Mouse (Mus musculus) Muller cell, postnatal 12 days (primary cell): ENCODE measurements around the gene Kif21b.
A peak's percentile ranks its signal among the peaks of the same experiment; 100 is the strongest.

Experiments used
- DNase-seq: peaks from one replicate; pipeline ENCODE4 v3.0.0-alpha.2; 2015; ENCODE audit errors: inconsistent ontology term

Gene Kif21b

GRCm38 (mm10) chr1:136128944-136129589, 2.1 kb upstream of the Kif21b start:
- no peak for DNase-seq

GRCm38 (mm10) chr1:136130107-136130506, 1.1 kb upstream of the Kif21b start:
- no peak for DNase-seq

DNA sequence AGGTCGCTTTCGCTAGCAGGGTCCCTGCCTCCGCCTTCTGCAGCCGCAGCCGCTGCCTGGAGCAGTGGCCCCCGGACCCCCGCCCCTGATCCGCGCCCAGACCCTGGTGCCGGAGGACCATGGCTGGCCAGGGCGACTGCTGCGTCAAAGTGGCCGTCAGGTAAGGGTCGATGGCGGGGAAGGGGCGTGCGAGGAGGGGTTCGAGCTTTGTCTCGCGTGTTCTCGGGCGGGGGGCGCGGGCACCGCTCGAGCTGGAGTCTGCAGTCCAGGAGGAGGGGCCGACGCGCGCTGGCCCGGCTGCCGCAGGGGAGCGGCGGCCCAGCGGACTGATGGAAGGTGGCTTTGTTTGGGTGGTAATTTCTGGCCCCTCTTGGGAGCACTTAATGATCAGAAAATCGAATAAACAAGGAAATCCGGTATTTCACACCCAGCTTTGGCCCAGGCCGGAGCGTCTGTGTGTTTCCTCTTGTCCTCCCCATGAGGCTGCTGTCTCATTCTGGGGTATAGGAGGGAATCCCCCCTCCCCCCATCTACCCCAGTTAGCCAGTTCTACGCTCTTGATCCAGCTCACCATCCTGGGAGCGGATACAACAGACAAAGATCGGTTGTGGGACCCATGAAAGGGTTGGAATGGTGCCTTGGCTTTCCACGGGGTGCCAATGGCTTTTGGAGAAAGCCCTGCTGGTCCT, 558 bp downstream of the Kif21b start:
- DNase-seq: peak; percentile 35

- DNase-seq: no peak
Measured at GRCm38 (mm10) chr1:136132386-136133201, 1.4 kb downstream of the Kif21b start.

GRCm38 (mm10) chr1:136133570-136134240, 2.5 kb downstream of the Kif21b start:
- peak; percentile 65 for DNase-seq

DNA sequence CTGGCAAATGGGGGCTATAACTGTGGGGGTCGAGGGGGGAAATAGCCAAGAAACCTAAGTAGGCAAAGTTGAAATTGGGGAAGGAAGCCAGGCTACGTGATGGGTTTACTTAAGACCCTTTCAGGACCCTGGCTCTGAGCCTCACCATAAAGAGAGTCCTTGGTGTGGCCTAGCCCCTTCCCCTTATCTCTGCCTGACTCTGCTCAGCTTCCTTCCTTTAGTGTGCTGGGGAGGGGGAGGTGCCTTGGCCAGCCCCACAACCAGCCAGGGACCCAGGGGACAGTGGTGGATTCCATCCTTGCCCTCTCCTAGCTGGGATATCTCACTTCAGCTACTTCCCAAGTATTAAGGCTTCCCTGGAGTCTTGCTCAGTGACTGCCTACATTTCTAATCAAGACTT, 3.4 kb downstream of the Kif21b start:
- no peak for DNase-seq

- no peak for DNase-seq
Measured at GRCm38 (mm10) chr1:136135046-136135445, 3.9 kb downstream of the Kif21b start.

DNA sequence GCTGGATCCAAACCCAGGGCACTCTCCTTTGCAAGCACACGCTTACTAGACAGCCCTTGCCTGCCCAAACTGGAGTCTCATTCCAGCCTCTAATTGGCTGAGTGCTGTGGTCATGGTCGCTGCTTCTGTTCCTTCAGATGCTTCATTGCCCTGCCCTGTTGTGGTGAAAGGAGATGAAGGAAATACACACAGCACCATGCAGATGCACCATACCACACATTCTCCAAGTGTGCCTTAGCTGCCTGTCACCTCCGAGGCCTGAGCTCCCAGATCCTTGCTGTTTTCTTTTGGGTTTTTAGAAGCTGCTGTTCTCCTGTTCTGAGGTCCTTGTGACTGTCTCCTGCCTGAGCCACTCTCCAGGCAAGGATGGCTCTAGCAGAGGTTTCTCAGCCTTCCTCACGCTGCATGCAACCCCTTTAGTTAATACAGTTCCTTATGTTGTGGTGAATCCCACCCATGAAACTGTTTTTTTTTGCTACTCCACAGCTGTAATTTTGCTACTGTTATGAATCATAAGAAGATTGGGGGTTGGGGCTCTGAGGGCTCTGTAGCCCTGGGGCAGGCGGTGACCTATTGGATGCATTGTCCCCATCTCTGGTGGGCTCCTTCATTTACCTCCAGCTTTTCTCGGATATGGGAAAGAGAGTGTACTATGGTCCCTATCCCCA, 4.7 kb downstream of the Kif21b start:
- no peak for DNase-seq

DNA sequence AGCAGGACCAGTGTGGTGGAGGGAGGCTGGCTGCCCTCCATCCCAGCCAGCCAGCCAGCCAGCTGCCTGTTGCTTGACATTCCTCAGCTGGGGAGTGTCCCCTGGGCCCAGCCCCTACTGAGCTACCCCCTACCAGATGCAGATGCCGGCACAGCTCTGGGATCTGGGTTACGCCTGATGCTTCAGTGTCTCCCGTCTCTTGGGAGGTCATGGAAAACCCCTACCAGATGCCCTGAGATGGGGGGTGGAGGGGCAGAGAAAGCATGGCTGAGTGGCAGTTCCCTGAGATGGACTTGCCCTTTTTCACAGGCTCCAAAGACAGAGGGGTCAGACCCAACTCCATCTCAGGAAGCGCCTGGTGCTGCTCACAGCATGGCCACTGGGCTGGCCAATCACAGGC, 5.4 kb downstream of the Kif21b start:
- DNase-seq: peak; percentile 43

GRCm38 (mm10) chr1:136137071-136137531, 5.9 kb downstream of the Kif21b start:
- no peak for DNase-seq

DNA sequence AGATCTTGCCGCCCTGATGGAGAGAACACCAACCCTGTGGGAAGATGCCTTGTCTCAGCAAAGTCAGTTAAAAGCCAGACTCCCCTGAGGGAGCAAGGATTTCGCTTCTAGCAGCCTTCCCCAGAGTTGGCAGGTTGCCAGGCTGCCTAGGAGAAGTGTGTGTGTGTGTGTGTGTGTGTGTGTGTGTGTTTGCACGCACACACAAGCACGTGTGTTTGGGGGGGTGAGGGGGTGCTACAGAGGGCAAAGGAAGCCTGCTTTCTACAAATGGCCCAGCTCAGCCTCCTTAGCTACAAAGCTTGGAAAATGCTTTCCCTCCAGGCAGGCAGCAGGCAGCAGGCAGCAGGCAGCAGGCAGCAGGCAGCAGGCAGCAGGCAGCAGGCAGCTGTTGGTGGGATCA, 6.4 kb downstream of the Kif21b start:
- peak; percentile 55 for DNase-seq

GRCm38 (mm10) chr1:136138191-136138830, 7.1 kb downstream of the Kif21b start:
- no peak for DNase-seq

GRCm38 (mm10) chr1:136139990-136140640, 8.9 kb downstream of the Kif21b start:
- peak; percentile 95 for DNase-seq

DNA sequence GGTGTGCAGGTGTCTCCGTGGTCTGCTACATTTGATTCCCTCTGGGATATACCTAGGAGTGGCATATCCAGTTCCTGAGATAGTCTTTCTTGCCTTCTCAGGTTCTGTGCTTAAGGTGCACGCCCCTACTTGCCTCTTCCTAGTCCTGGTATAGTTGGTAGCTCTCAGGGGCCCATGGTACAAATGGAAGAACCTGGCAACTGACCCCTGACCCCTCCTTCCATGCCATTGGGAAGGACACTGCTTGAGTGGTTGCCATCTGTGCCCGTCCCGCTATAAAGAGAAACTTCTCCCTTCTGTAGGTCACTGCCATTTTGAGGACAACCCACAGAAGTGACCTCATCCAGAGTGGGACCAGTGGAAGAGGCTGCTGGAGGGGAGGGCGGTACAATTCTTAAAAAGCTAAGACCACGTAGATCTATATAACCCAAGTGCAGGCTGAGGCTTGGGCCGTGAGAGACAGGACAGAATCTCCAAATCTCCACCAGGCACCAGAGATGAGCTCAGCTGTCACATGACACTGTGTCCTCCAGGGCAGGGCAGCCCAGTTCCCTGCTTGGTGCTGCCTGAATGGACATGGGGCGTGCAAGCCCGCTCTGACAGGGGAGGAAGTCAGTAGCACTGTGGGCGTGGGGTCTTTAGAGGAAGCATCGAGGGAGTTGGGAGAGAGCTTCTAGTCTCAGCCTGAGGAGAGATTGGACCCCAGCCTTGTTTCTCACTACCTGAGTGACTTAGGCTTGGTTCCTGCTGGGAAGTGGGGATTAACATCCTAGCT, 10.2 kb downstream of the Kif21b start:
- no peak for DNase-seq

- peak; percentile 76 for DNase-seq
Measured at GRCm38 (mm10) chr1:136142336-136142735, 11.1 kb downstream of the Kif21b start.

DNA sequence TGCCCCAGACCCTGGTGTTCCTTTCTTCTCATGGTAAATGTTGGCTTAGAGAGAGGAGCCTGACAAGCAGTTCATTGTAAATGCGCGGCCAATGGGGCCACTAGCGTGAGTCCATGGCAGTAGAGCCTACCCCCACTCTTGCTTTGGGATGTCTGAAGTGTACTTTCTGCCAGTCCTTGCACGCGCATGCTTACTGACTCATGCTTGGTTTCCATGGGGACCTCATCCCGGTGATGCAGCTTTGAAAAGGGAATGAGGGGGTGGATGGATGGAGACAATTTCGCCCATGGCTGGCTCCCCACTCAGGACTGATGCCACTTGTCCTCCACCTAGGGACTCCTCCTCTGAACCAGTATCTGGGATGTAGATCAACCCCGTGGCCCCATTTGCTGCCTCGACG, 12.3 kb downstream of the Kif21b start:
- peak; percentile 43 for DNase-seq

- DNase-seq: no peak
Measured at GRCm38 (mm10) chr1:136149702-136150101, 18.5 kb downstream of the Kif21b start.

DNA sequence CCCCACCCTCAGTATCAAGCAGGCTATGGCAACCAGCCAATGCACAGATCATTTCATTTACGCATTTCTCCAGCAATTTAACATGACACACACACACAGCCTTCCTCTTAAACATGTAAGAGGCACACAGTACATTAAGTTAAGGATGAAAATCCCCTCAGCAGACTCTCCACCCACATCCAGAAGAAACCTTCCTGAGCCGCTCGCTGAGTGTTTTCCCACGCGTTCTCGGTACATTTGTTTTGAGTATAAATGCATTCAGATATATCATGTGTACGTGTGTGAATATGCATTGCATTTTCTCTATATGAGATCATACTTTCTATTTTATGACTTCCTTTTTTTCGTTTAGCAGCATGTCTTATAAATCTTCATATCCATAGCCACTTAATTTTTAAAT, 20.2 kb downstream of the Kif21b start:
- DNase-seq: no peak

DNA sequence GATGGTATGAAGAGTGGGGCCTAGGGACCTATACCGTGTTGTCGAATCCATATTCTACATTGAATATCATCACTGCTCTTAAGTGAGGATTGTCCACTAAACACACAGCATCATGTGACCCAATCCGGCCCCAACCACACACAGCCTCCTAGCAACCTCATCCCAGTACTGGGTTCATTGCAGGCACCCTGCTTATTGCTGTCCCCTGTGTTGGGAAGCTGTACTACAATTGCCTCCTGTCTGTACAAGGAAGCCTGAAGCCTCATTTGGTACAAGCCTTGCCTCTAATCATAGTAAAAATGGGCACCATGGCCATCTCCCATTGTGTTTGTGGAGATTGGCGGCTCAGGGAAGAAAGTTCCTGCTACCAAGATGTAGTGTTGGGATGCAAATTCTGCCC, 25.1 kb downstream of the Kif21b start:
- DNase-seq: no peak

DNA sequence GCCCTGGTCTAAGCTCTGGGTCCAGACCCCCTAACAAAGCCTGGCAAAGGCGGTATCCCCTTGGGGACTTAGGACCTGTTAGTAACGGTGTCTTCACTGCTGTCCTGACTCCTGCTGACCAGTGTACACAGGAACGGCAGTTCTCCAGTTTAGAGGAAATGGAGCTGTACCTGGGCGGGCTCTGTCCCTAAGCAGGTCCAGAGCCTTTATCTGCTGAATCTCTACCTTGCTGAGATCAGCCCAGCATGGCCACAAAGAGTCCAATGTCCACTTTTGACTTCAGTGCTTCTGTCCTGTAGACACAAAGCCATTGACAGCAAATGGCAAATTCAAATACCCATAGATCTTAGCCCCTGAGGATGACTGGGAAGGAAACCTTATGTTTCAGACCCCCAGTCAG, 25.8 kb downstream of the Kif21b start:
- no peak for DNase-seq
